Mouse (Mus musculus): ENCODE measurements at regions not wholly inside any gene's neighbourhood (a gene's known extent, or its start where the extent isn't known, plus 50 kb on each side); places are given as distances from the start of the nearest gene placed in this dataset.

GRCm38 (mm10) chr2:94248948-94249347 lies 91.2 kb upstream of the Hsd17b12 start:
- Histone ChIP-seq H3K4me1 (peaks cover 9% of the 10 kb centered on the region; the same call in 1 of the 2 replicates), H3K9me3 (no peaks in the 10 kb centered on the region), H3K36me3 (no peaks in the 10 kb centered on the region), H3K27ac (no peak overlapping the region), H3K9ac (no peak overlapping the region), H3K27me3 (peaks cover 73% of the 10 kb centered on the region), H3K4me3 (no peak overlapping the region), H3K4me2 (no peak overlapping the region)
- ATAC-seq (ENCODE audit: insufficient number of reproducible peaks, low FRiP score, low TSS enrichment, low read depth) = no peak
- 48% methylated on average over 3 of the region's 3 CpGs for WGBS

- Histone ChIP-seq H3K4me3 (no peak overlapping the region), H3K4me2 (0 out of 2 replicates have a peak overlapping the region, but pooled peaks have one; percentile 19), H3K36me3 (no peaks in the 10 kb centered on the region), H3K9ac (no peak overlapping the region), H3K9me3 (no peaks in the 10 kb centered on the region), H3K4me1 (peaks cover 17% of the 10 kb centered on the region), H3K27ac (no peak overlapping the region), H3K27me3 (peaks cover 89% of the 10 kb centered on the region)
- no peak for ATAC-seq (ENCODE audit: insufficient number of reproducible peaks, low FRiP score, low TSS enrichment, low read depth)
- WGBS = 1% methylated on average over 30 of the region's 30 CpGs
These were observed 89.2 kb upstream of the Hsd17b12 start for GRCm38 (mm10) chr2:94246851-94247471.

- Histone ChIP-seq H3K4me2 (no peak overlapping the region), H3K4me1 (peaks cover 23% of the 10 kb centered on the region), H3K27ac (no peak overlapping the region), H3K9me3 (no peaks in the 10 kb centered on the region), H3K4me3 (no peak overlapping the region), H3K27me3 (peaks cover 96% of the 10 kb centered on the region), H3K36me3 (no peaks in the 10 kb centered on the region), H3K9ac (no peak overlapping the region)
- ATAC-seq (ENCODE audit: insufficient number of reproducible peaks, low FRiP score, low TSS enrichment, low read depth) = no peak
- WGBS = 35% methylated on average over 9 of the region's 9 CpGs
These were observed 88.4 kb upstream of the Hsd17b12 start for GRCm38 (mm10) chr2:94246180-94246611.

- Histone ChIP-seq H3K27ac (no peak overlapping the region), H3K4me2 (no peak overlapping the region), H3K4me1 (peaks cover 31% of the 10 kb centered on the region), H3K36me3 (no peaks in the 10 kb centered on the region), H3K27me3 (peaks cover 100% of the 10 kb centered on the region), H3K4me3 (no peak overlapping the region), H3K9me3 (no peaks in the 10 kb centered on the region), H3K9ac (no peak overlapping the region)
- 4% methylated on average over 16 of the region's 16 CpGs for WGBS
- ATAC-seq (ENCODE audit: insufficient number of reproducible peaks, low FRiP score, low TSS enrichment, low read depth) = no peak
These were observed 87.7 kb upstream of the Hsd17b12 start for GRCm38 (mm10) chr2:94245305-94245959.

- no peak for ATAC-seq (ENCODE audit: insufficient number of reproducible peaks, low FRiP score, low TSS enrichment, low read depth)
- 4% methylated on average over 9 of the region's 9 CpGs for WGBS
- no peak overlapping the region for H3K27ac ChIP-seq
- peaks cover 33% of the 10 kb centered on the region for H3K4me1 ChIP-seq
- H3K36me3 ChIP-seq = no peaks in the 10 kb centered on the region
- H3K4me3 ChIP-seq = no peak overlapping the region
- H3K27me3 ChIP-seq = peaks cover 100% of the 10 kb centered on the region
- H3K4me2 ChIP-seq = no peak overlapping the region
- no peaks in the 10 kb centered on the region for H3K9me3 ChIP-seq
- no peak overlapping the region for H3K9ac ChIP-seq
These were observed 86.4 kb upstream of the Hsd17b12 start for GRCm38 (mm10) chr2:94244140-94244539.

- Histone ChIP-seq H3K36me3 (no peaks in the 10 kb centered on the region), H3K27ac (no peak overlapping the region), H3K4me1 (peaks cover 33% of the 10 kb centered on the region), H3K9me3 (no peaks in the 10 kb centered on the region), H3K4me2 (peak overlapping the region; percentile 26; the same call in 1 of the 2 replicates), H3K4me3 (peak overlapping the region; percentile 24), H3K9ac (no peak overlapping the region), H3K27me3 (peaks cover 100% of the 10 kb centered on the region)
- no peak; the same call in 1 of the 2 replicates for ATAC-seq (ENCODE audit: insufficient number of reproducible peaks, low FRiP score, low TSS enrichment, low read depth)
- under 1% methylated on average over 48 of the region's 50 CpGs for WGBS
These were observed 85.5 kb upstream of the Hsd17b12 start for GRCm38 (mm10) chr2:94243053-94243916.

- H3K9ac ChIP-seq = no peak overlapping the region
- no peak overlapping the region for H3K4me3 ChIP-seq
- H3K4me2 ChIP-seq = no peak overlapping the region
- no peak overlapping the region for H3K27ac ChIP-seq
- WGBS = 0% methylated on average over 7 of the region's 7 CpGs
- no peaks in the 10 kb centered on the region for H3K9me3 ChIP-seq
- H3K36me3 ChIP-seq = no peaks in the 10 kb centered on the region
- H3K4me1 ChIP-seq = peaks cover 33% of the 10 kb centered on the region
- peaks cover 100% of the 10 kb centered on the region for H3K27me3 ChIP-seq
- ATAC-seq (ENCODE audit: insufficient number of reproducible peaks, low FRiP score, low TSS enrichment, low read depth) = no peak
These were observed 84.8 kb upstream of the Hsd17b12 start for GRCm38 (mm10) chr2:94242406-94243052.

GRCm38 (mm10) chr2:94242051-94242397 lies 84.3 kb upstream of the Hsd17b12 start:
- H3K36me3 ChIP-seq = no peaks in the 10 kb centered on the region
- H3K27me3 ChIP-seq = peaks cover 100% of the 10 kb centered on the region
- H3K4me2 ChIP-seq = no peak overlapping the region
- no peak for ATAC-seq (ENCODE audit: insufficient number of reproducible peaks, low FRiP score, low TSS enrichment, low read depth)
- peaks cover 32% of the 10 kb centered on the region for H3K4me1 ChIP-seq
- H3K9me3 ChIP-seq = no peaks in the 10 kb centered on the region
- 3% methylated on average over 4 of the region's 4 CpGs for WGBS
- no peak overlapping the region for H3K4me3 ChIP-seq
- no peak overlapping the region for H3K27ac ChIP-seq
- H3K9ac ChIP-seq = no peak overlapping the region

- no peak for ATAC-seq (ENCODE audit: insufficient number of reproducible peaks, low FRiP score, low TSS enrichment, low read depth)
- peaks cover 99% of the 10 kb centered on the region for H3K27me3 ChIP-seq
These were observed 83.7 kb upstream of the Hsd17b12 start for GRCm38 (mm10) chr2:94241301-94242050.

GRCm38 (mm10) chr2:94240411-94240810 lies 82.6 kb upstream of the Hsd17b12 start:
- Histone ChIP-seq H3K36me3 (no peaks in the 10 kb centered on the region), H3K4me3 (0 out of 2 replicates have a peak overlapping the region, but pooled peaks have one; percentile 34), H3K27ac (no peak overlapping the region), H3K27me3 (peaks cover 96% of the 10 kb centered on the region), H3K9ac (no peak overlapping the region), H3K4me2 (no peak overlapping the region), H3K9me3 (no peaks in the 10 kb centered on the region), H3K4me1 (peaks cover 25% of the 10 kb centered on the region)
- ATAC-seq (ENCODE audit: insufficient number of reproducible peaks, low FRiP score, low TSS enrichment, low read depth) = no peak
- 3% methylated on average over 17 of the region's 17 CpGs for WGBS

More at GRCm38 (mm10) chr2:94241301-94242050, 83.7 kb upstream of the Hsd17b12 start:
- H3K27ac ChIP-seq = no peak overlapping the region
- peaks cover 30% of the 10 kb centered on the region for H3K4me1 ChIP-seq
- under 1% methylated on average over 48 of the region's 55 CpGs for WGBS
- H3K36me3 ChIP-seq = no peaks in the 10 kb centered on the region
- peak overlapping the region; percentile 34 for H3K4me3 ChIP-seq
- H3K9ac ChIP-seq = no peak overlapping the region
- no peaks in the 10 kb centered on the region for H3K9me3 ChIP-seq
- H3K4me2 ChIP-seq = peak overlapping the region; percentile 50

- ATAC-seq (ENCODE audit: insufficient number of reproducible peaks, low FRiP score, low TSS enrichment, low read depth) = no peak
- Histone ChIP-seq H3K4me1 (peaks cover 25% of the 10 kb centered on the region), H3K9ac (no peak overlapping the region), H3K4me3 (no peak overlapping the region), H3K27ac (no peak overlapping the region), H3K9me3 (no peaks in the 10 kb centered on the region), H3K4me2 (no peak overlapping the region), H3K27me3 (peaks cover 87% of the 10 kb centered on the region), H3K36me3 (no peaks in the 10 kb centered on the region)
- WGBS = 21% methylated on average over 9 of the region's 9 CpGs
These were observed 81.8 kb upstream of the Hsd17b12 start for GRCm38 (mm10) chr2:94239573-94239972.
